Mouse (Mus musculus) heart, embryonic 14.5 days (tissue): ENCODE data around the gene Vamp2. TPM values are rescaled to one million over a fixed set of nuclear protein-coding genes. Genes with fewer than 3 reads are reported as not detected.
A peak's percentile ranks its signal among the peaks of the same experiment; 100 is the strongest.

Experiments
- ATAC-seq: fragments of 200-750 bp; cut with Nextera tagmentation; 2 replicates; pipeline ENCODE4 v1.8.0; 2017; ENCODE audit warnings: low read depth, moderate TSS enrichment; ENCODE audit not compliant: insufficient number of reproducible peaks, insufficient read depth, low FRiP score
- H3K27ac ChIP-seq, 2 experiments: fragments of 200-500 bp in 1 of 2; fragments of 300-500 bp in 1 of 2; sonication (generic) in 1 of 2; replicated peaks in 1 of 2; 2 replicates each; pipeline ENCODE4 v1.5.1; 2012 to 2014; ENCODE audit warnings: low read depth in 2 of 2, low read length in 2 of 2, control low read depth in 1 of 2, mild to moderate bottlenecking in 1 of 2, mixed read lengths in 1 of 2; ENCODE audit not compliant: control insufficient read depth in 1 of 2, insufficient read depth in 1 of 2
- H3K27me3 ChIP-seq: fragments of 300-500 bp; sonication (generic); 2 replicates; pipeline ENCODE4 v1.6.1; 2014; ENCODE audit warnings: mild to moderate bottlenecking, low read length, control low read depth; ENCODE audit not compliant: control insufficient read depth, insufficient read depth
- H3K36me3 ChIP-seq: fragments of 300-500 bp; sonication (generic); 2 replicates; pipeline ENCODE4 v1.6.1; 2014; ENCODE audit warnings: mild to moderate bottlenecking, control low read depth, low read length, mixed read lengths; ENCODE audit not compliant: control insufficient read depth, insufficient read depth
- H3K4me1 ChIP-seq, 2 experiments: fragments of 200-500 bp in 1 of 2; fragments of 300-500 bp in 1 of 2; sonication (generic) in 1 of 2; 2 replicates each; pipeline ENCODE4 v1.6.1; 2012 to 2014; ENCODE audit warnings: low read length in 2 of 2, control low read depth in 1 of 2, mixed read lengths in 1 of 2; ENCODE audit not compliant: control insufficient read depth in 2 of 2, insufficient read depth in 2 of 2
- H3K4me2 ChIP-seq: fragments of 300-500 bp; sonication (generic); 2 replicates; pipeline ENCODE4 v1.6.1; 2014; ENCODE audit warnings: mild to moderate bottlenecking, low read length
- H3K4me3 ChIP-seq, 2 experiments: fragments of 200-500 bp in 1 of 2; fragments of 300-500 bp in 1 of 2; sonication (generic) in 1 of 2; 2 replicates each; pipeline ENCODE4 v1.5.1; 2012 to 2014; ENCODE audit warnings: low read length in 2 of 2, mild to moderate bottlenecking in 2 of 2, control low read depth in 1 of 2, low read depth in 1 of 2, moderate library complexity in 1 of 2; ENCODE audit not compliant: control insufficient read depth in 1 of 2, insufficient read depth in 1 of 2
- H3K9ac ChIP-seq: fragments of 300-500 bp; sonication (generic); 2 replicates; pipeline ENCODE4 v1.6.1; 2014; ENCODE audit warnings: mild to moderate bottlenecking, low read length
- H3K9me3 ChIP-seq: fragments of 300-500 bp; sonication (generic); 2 replicates; pipeline ENCODE4 v1.6.1; 2016; ENCODE audit warnings: low read length, control low read depth; ENCODE audit not compliant: control insufficient read depth
- WGBS: fragments of 180-500 bp; shearing (Covaris S2); extraction: QIAGEN DNeasy Blood & Tissue Kit; methylation state at CpG from one replicate; pipeline ENCODE4 v1.1.7; 2014; 5-methylcytosine and 5-hydroxymethylcytosine counted together
- polyA plus RNA-seq: library from polyadenylated mRNA; unstranded; fragments of >200 nt; fragmentation: Nextera tagmentation; extraction: Ambion mirVana; gene quantifications from 2 replicates; pipeline ENCODE4 v1.2.1, GENCODE M21; 2014

The Vamp2 gene
- polyA plus RNA-seq, 1 experiment from 2014 or later: 93.9 TPM

DNA sequence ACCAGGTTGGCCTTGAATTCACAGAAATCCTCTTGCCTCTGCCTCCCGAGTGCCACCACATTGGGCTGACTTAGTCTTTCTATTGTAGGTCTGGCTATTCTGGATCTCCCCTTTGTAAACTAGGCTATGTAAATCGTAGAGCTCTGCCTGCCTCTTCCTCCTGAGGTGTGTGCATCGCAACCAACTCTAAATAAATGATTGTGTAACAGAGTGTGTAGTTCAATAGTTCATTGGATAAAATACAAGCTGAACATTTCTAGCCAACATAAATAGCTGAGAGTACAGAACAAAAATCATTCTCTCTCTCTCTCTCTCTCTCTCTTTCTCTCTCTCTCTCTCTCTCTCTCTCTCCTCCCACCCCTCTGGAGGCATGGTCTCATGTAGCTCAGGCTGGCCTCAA is 26.3 kb downstream of the Vamp2 start:
- H3K4me1 ChIP-seq: peaks cover 11 to 31% of the 10 kb centered on the region in 2 experiments
- 81% methylated on average over 3 of the region's 3 CpGs for WGBS
- no peak for ATAC-seq
- no peak overlapping the region for H3K27ac ChIP-seq
- no peak overlapping the region for H3K4me3 ChIP-seq
- H3K36me3 ChIP-seq: peaks cover 3% of the 10 kb centered on the region
- no peaks in the 10 kb centered on the region for H3K27me3 ChIP-seq
- no peaks in the 10 kb centered on the region for H3K9me3 ChIP-seq
- no peak overlapping the region for H3K4me2 ChIP-seq
- no peak overlapping the region for H3K9ac ChIP-seq

DNA sequence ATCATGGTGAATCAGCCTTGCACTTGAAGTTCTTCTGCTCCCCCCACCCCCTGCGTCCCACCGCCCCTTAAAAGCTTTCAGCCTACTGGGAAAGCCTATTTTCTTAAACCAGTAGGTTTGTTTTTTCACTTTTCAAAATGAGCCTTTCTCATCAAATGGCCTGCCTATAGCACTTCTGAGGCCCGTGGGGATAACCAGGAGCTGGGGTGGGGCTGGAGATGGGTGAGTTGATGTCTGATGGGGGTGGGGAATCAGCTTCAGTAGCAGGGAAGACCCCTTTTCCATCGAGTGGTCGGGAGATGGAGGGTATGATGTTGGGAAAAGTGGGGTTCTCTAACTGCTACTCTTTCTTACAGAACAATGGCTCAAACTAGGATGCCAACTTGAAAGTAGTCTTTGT is 28.6 kb downstream of the Vamp2 start:
- Histone ChIP-seq H3K4me3 (peak overlapping the region in 1 of 2 experiments; percentile 81; a peak in 1 of 4 replicates), H3K27ac (no peak overlapping the region), H3K36me3 (no peaks in the 10 kb centered on the region), H3K4me1 (peaks cover 13 to 36% of the 10 kb centered on the region in 2 experiments), H3K4me2 (peak overlapping the region; percentile 84), H3K9me3 (no peaks in the 10 kb centered on the region), H3K27me3 (no peaks in the 10 kb centered on the region), H3K9ac (no peak overlapping the region)
- WGBS: 54% methylated on average over 5 of the region's 5 CpGs
- ATAC-seq: no peak

DNA sequence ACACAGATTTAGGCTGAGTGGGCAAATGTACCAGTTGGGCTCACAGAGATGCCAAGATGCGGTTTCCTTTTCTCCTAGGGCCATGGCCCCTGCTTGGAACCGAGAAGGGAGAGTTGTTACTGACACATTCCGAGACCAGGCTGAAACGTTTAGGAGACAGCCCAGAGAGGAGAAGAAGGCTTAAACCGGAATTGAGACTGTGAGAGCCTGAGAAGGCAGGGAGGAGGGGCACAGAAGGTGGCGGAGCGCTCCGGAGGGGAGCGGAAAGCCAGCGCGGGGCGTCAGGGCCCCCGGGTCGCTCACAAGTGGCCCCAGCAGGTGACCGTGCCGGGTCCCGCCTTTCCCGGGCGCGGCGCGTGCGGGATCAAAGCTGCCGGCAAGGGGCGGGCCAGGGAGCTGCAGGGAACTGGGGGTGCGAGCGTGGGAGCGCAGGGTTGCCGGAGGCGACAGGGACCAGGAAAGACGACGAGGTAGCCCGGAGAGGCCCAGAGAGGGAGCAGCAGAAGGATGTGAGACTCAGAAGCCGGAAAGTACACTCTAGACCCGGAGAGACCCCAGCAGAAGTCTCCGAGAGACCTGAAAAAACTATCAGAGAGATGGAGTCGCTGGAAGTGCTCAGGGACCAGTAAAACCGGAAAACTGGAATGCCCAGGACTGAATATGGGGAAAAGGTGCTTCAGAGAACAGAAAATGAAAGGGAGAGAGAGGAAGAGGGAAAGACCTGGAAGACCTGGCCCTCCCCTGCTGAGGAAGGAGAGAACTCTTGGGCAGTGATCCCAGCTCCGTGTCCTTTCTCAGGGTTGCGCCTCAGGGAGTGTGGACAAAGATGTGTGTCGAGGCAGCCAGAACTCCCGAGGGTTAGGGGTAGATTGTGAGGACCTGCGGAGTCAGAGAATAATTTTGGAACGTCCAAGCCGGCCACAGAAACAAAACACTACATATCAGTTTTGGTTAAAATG is 29.7 kb downstream of the Vamp2 start:
- ATAC-seq: no peak

DNA sequence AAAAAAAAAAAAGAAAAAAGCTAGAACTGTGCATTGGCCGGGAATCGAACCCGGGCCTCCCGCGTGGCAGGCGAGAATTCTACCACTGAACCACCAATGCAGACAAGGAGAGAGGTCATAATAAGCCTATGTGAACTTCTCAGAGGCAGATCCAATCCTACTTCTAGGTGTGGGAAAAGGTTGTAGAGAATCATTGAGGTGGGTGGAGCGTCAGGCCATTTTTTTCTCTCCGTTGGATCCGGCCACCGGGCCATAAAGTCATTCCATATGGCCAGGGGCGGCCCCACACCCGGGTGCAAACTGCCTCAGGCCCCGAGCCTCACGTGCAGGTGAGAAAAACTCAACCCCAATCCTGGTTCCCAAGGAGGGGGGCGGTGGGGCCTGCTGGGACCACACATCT is 30.5 kb downstream of the Vamp2 start:
- Histone ChIP-seq H3K27ac (peak overlapping the region in 1 of 2 experiments; percentile 90; a peak in 1 of 4 replicates), H3K4me1 (peaks cover 10 to 28% of the 10 kb centered on the region in 2 experiments), H3K4me2 (peak overlapping the region; percentile 84), H3K4me3 (peak overlapping the region; percentile 72 to 81), H3K9me3 (no peaks in the 10 kb centered on the region), H3K27me3 (no peaks in the 10 kb centered on the region), H3K9ac (peak overlapping the region; percentile 84), H3K36me3 (no peaks in the 10 kb centered on the region)
- WGBS: 4% methylated on average over 15 of the region's 15 CpGs
- ATAC-seq: no peak

More for the DNA sequence above, 29.7 kb downstream of the Vamp2 start:
- Histone ChIP-seq H3K27me3 (no peaks in the 10 kb centered on the region), H3K4me2 (peak overlapping the region; percentile 84), H3K9me3 (no peaks in the 10 kb centered on the region), H3K27ac (peak overlapping the region; percentile 75 to 90), H3K9ac (peak overlapping the region; percentile 84), H3K36me3 (no peaks in the 10 kb centered on the region), H3K4me1 (peaks cover 10 to 28% of the 10 kb centered on the region in 2 experiments), H3K4me3 (peak overlapping the region; percentile 72 to 81)
- WGBS: under 1% methylated on average over 45 of the region's 45 CpGs

DNA sequence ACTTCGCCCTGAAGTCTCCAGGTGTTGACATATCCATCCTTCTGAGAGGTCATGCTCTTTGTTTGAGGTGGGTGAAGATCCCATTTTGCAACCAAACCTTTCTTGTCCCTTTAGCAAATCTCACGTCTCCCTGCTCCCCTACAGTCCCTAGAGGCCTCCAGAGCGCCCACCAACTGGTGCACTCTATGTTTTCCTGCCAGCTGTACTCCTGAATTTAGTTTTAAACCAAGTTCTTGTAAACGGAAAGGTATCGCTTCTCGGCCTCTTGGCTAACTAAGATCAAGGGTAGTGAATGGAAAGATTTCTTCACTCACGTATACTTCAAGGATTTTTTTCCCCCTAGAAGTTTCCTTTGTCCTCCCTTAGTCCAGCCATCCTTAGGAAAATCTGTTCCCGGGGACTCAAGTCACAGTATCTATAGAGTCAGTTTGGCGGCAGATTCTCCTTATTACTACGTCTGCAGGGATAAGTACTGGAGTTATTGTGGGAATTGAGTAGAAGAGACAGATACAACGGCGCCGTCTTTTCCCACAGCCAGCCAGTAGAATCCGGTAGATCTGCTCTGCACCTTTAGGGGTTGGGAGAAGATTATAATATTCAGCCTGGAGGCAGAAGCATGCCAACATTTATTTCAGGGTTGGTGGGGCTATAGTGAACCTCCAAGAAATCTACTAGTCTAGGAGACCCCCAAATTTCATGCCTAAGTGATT is 31.3 kb downstream of the Vamp2 start:
- no peak for ATAC-seq
- H3K27ac ChIP-seq: no peak overlapping the region
- H3K4me1 ChIP-seq: peaks cover 10 to 28% of the 10 kb centered on the region in 2 experiments
- H3K9me3 ChIP-seq: no peaks in the 10 kb centered on the region
- WGBS: 42% methylated on average over 14 of the region's 14 CpGs
- H3K4me3 ChIP-seq: peak overlapping the region in 1 of 2 experiments; percentile 73; a peak in 2 of 4 replicates
- H3K4me2 ChIP-seq: peak overlapping the region; percentile 84
- H3K27me3 ChIP-seq: no peaks in the 10 kb centered on the region
- peak overlapping the region; percentile 84 for H3K9ac ChIP-seq
- H3K36me3 ChIP-seq: no peaks in the 10 kb centered on the region

DNA sequence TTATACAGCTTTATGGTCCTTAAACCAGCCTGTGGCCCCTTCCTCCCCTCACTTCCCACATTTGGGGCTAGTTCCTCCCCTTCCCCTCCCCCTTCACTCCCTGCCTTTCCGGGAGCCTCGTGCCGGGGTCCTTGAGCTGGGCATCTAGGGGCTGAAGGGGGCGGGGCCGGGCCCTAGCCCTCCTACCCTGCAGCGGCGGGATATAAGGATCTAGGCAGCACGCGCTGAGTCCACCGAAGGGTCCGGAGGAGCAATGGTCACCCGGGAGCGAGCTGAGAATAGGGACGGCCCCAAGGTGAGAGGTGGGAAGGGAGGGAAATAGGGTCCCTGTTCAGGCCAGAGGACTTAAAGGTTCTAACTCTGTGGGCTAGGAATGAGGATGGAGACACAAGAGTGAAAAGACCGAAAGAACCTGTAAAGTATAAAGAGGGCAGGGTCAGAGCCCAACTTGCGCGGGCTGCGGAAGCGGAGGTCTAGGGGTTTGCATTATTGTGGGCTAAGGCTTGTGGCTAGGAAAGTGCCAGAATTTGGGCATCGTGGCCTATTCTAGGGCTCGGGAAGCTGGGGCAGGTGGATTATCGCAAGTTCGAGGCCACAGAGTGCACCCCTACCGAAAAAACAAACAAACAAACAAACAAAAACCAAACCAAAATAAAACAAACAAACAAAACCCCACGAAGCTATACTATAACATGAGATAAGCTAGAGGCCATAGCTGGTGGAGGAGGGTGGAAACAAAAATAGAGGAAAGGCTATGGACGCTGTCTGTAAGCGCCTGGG is 32.1 kb downstream of the Vamp2 start, which contains the start of gene Hes7:
TSS of gene Hes7 (plus strand) at position 184 of the 780 bp plus-strand sequence.
- Histone ChIP-seq H3K4me1 (peaks cover 10 to 28% of the 10 kb centered on the region in 2 experiments), H3K27me3 (no peaks in the 10 kb centered on the region), H3K4me2 (peak within 1 kb of the TSS; percentile 84), H3K27ac (peak within 1 kb of the TSS in 1 of 2 experiments; percentile 80; a peak in 1 of 4 replicates), H3K9ac (peak within 1 kb of the TSS; percentile 84), H3K4me3 (peak within 1 kb of the TSS; percentile 70 to 73), H3K36me3 (no peaks in the 10 kb centered on the region), H3K9me3 (no peaks in the 10 kb centered on the region)
- ATAC-seq: no peak
- 3% methylated on average over 27 of the region's 27 CpGs for WGBS
